ENCODE assay signal across 7 mouse cellular contexts in the genomic region with DNA sequence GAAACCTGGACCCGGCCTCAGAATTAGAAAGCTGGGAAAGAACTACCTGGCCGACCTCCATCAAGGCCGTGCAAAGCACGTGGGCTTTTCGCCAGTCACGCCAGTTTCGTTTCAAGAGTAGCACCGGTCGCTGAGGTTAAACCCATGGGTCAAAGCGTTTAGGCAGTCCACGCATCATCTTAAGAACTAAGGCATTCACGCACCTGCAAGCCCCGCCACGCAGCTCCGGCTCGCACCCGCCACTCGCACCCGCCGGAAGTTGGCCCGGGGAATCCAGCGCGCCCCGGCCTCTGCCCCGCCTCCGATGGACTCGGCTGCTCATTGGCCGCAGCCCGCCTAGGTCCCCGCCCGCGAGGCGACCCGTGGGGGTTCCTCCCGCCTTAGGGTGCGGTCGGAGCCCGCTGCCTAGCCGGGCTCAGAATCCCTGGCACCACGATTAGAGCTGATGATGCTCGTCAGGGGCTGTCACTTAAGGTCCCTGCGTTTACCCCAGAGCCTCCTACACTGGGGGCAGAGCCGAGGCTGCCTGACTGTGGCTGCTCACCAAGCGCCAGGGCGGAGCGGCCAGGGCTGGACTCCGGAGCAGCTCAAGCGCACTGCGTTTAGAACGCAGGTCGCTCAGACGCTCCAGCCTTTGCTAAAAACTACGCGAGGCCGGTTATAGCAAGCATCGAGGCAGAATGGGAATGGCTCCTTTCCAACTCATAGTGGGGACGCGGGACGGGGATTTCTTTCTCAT. TPM values are rescaled to one million over a fixed set of nuclear protein-coding genes. Genes with fewer than 3 reads are reported as not detected.
A peak's percentile ranks its signal among the peaks of the same experiment; 100 is the strongest.
DNase-seq lines count a peak whose midpoint lies in the region; ATAC-seq lines count a peak whose summit lies in the region.

Gart (minus strand) TSS at position 272 of the 739 bp plus-strand sequence.

- H3K4me1 ChIP-seq in intestine, embryonic 14.5 days (replicated peaks; ENCODE audit: control insufficient read depth, insufficient read depth, low read length): peaks cover 3% of the 10 kb centered on the region; the same call in 1 of the 2 replicates

- H3K9me3 ChIP-seq in intestine, embryonic 14.5 days (ENCODE audit: control insufficient read depth, low read length): no peaks in the 10 kb centered on the region

- peak within 1 kb of the TSS; percentile 98 for H3K9ac ChIP-seq in intestine, embryonic 14.5 days (ENCODE audit: low read length)

- intact Hi-C loops in left cerebral cortex, postnatal 14 days (cut with DNase I): no loop called here

- H3K4me3 ChIP-seq in intestine, embryonic 14.5 days (ENCODE audit: low read depth, low read length): peak within 1 kb of the TSS; percentile 97

- DNase-seq in adrenal gland, adult (ENCODE audit: inconsistent age in 2 of 2, low spot score in 1 of 2): peak; percentile 96 to 98
- peak; percentile 93 for DNase-seq in embryo, embryonic 10.5 days (ENCODE audit: low spot score)
- DNase-seq in gastrocnemius, postnatal 25 days: peak; percentile 96
- DNase-seq in intestine, embryonic 14.5 days (ENCODE audit: low spot score): no peak
- peak; percentile 91 to 92 for DNase-seq in left cerebral cortex, postnatal 14 days (ENCODE audit: low spot score in 2 of 2)
- DNase-seq in mesoderm, embryonic 11.5 days (ENCODE audit: low read depth, low spot score): peak; percentile 88
- DNase-seq in right cerebral cortex, postnatal 36 days (ENCODE audit: low spot score in 2 of 2): peak; percentile 88 to 89

- whole genome bisulfite sequencing in intestine, embryonic 14.5 days: under 1% methylated on average over 58 of the region's 59 CpGs

- no peaks in the 10 kb centered on the region for H3K27me3 ChIP-seq in intestine, embryonic 14.5 days (replicated peaks; ENCODE audit: control insufficient read depth, insufficient read depth, low read length)

- peak; percentile 90 for ATAC-seq in intestine, embryonic 14.5 days (replicated peaks; ENCODE audit: low FRiP score, low TSS enrichment, low read depth)

- peaks cover 21% of the 10 kb centered on the region for H3K36me3 ChIP-seq in intestine, embryonic 14.5 days (ENCODE audit: control insufficient read depth, insufficient read depth, low read length)

- H3K4me2 ChIP-seq in intestine, embryonic 14.5 days (ENCODE audit: low read length): peak within 1 kb of the TSS; percentile 99

- peak within 1 kb of the TSS; percentile 98 for H3K27ac ChIP-seq in intestine, embryonic 14.5 days (ENCODE audit: low read depth)

RNA-seq across cellular contexts. Expression of gene Gart, which starts in this region (rescaled TPM):
- total RNA-seq in gastrocnemius, postnatal 25 days (2021): 10 to 100 TPM; 49.2 to 56.0 TPM
- 125 and 137 TPM in 2 replicates for polyA plus RNA-seq in intestine, embryonic 14.5 days (2014; fragmentation: Nextera tagmentation; extraction: Ambion mirVana)
- 10 to 100 TPM; 40.3 to 44.0 TPM for total RNA-seq in left cerebral cortex, postnatal 14 days (2021)
